Mouse (Mus musculus) embryonic facial prominence, embryonic 10.5 days (tissue): ENCODE data around the gene C130073F10Rik. TPM values are rescaled to one million over a fixed set of nuclear protein-coding genes. Genes with fewer than 3 reads are reported as not detected.
"Not testable (repeated sequence)": the region's sequence is repeated elsewhere in the genome, so short reads cannot be mapped to it uniquely, and the experiment has no call there.

ENCODE experiments used
- DNase-seq: peaks from one replicate; pipeline ENCODE4 v3.0.0-alpha.2; 2017; ENCODE audit warnings: low spot score
- H3K27ac ChIP-seq: fragments of 300-500 bp; sonication (generic); replicated peaks from 2 replicates; pipeline ENCODE4 v1.5.1; 2016; ENCODE audit warnings: mild to moderate bottlenecking
- H3K27me3 ChIP-seq: fragments of 300-500 bp; sonication (generic); replicated peaks from 2 replicates; pipeline ENCODE4 v1.6.1; 2016; ENCODE audit warnings: low read depth, mild to moderate bottlenecking; ENCODE audit not compliant: poor library complexity, severe bottlenecking
- H3K36me3 ChIP-seq: fragments of 300-500 bp; sonication (generic); replicated peaks from 2 replicates; pipeline ENCODE4 v1.6.1; 2016; ENCODE audit warnings: mild to moderate bottlenecking, moderate library complexity
- H3K4me1 ChIP-seq: fragments of 300-500 bp; sonication (generic); 2 replicates; pipeline ENCODE4 v1.6.1; 2016
- H3K4me3 ChIP-seq: fragments of 300-500 bp; sonication (generic); 2 replicates; pipeline ENCODE4 v1.5.1; 2016; ENCODE audit warnings: mild to moderate bottlenecking, moderate library complexity
- H3K9me3 ChIP-seq: fragments of 300-500 bp; sonication (generic); 2 replicates; pipeline ENCODE4 v1.6.1; 2016; ENCODE audit warnings: mild to moderate bottlenecking
- WGBS: fragments of 180-500 bp; shearing (Covaris S2); methylation state at CpG from one replicate; pipeline ENCODE4 v1.1.7; 2016; 5-methylcytosine and 5-hydroxymethylcytosine counted together
- polyA plus RNA-seq: library from polyadenylated mRNA; unstranded; fragments of >200 nt; fragmentation: Nextera tagmentation; extraction: Ambion mirVana; gene quantifications from 2 replicates; pipeline ENCODE4 v1.2.1, GENCODE M21; 2016

The C130073F10Rik gene
- not detected in 2 replicates for polyA plus RNA-seq

DNA sequence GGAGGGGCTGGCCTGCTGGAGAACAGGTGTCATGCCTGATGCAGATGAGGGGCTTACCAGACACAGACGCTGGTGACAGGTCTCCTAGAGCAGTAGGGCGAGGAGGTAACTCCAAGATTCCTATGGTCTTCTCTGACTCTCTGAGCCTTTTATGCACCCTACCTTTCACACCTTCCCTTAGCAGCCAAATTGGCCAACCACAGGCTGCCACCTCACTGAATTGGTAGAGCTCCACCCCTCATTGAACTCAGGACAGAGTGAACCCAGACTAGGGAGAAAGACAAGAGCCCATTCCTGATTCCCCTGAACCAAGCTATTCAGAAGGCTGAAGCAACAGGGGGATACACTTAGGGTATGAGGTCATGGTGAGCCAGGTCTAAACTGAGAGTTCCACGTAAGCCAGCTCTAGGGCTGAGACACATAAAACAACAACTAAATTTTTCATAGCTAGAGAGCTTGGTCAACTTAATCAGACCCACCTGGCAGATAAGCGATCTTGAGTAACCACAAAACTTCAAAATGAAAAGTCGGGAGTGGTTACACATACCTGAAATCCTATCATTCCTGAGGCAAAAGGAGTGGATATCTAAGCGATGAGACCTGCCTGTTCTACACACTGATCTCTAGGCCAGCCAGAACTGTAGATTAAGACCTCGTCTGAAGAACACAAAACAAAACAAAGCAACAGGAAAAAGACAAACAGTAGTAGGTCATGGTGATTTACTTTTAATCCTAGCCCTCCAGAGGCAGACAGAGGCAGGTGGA is at the start of gene C130073F10Rik:
C130073F10Rik (minus strand) TSS at position 134 of the 765 bp plus-strand sequence.
- 84% methylated on average over 7 of the region's 7 CpGs for WGBS
- H3K4me1 ChIP-seq: no peaks in the 10 kb centered on the region
- no peaks in the 10 kb centered on the region for H3K9me3 ChIP-seq
- no peak for DNase-seq
- H3K36me3 ChIP-seq: no peaks in the 10 kb centered on the region
- H3K27me3 ChIP-seq: no peaks in the 10 kb centered on the region
- no peak within 1 kb of the TSS for H3K27ac ChIP-seq
- H3K4me3 ChIP-seq: no peak within 1 kb of the TSS

DNA sequence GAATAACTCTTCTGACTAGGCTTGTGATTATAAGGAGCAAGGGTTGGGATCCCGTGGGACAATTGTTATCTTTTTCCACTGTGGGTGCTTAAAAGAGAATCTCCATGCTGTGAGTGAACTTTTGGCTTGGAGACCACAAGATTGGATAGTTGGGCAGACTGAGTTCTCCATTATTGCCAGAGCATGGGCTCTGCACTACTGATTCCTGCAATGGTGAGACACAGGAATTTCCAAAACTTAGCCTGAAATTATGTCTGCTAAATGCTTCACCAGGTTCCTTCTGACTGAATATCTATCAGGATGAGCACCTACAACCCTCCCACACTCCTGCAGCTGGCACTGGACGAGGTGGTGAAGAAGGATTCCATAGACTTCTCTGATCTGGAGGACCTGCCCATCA is 46.5 kb upstream of the C130073F10Rik start, which contains the start of gene Gm12794:
Gm12794 (plus strand) TSS at position 301 of the 400 bp plus-strand sequence.
- WGBS: 82% methylated on average over 2 of the region's 2 CpGs
- not testable (repeated sequence) for H3K4me3 ChIP-seq, H3K9me3 ChIP-seq, H3K36me3 ChIP-seq, DNase-seq, H3K27me3 ChIP-seq, H3K27ac ChIP-seq, H3K4me1 ChIP-seq

DNA sequence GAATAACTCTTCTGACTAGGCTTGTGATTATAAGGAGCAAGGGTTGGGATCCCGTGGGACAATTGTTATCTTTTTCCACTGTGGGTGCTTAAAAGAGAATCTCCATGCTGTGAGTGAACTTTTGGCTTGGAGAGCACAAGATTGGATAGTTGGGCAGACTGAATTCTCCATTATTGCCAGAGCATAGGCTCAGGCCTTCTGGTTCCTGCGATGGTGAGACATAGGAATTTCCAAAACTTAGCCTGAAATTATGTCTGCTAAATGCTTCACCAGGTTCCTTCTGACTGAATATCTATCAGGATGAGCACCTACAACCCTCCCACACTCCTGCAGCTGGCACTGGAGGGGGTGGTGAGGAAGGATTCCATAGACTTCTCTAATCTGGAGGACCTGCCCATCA is 15.2 kb upstream of the C130073F10Rik start, which contains the start of gene Gm12800:
Gm12800 (plus strand) TSS at position 301 of the 400 bp plus-strand sequence.
- 90% methylated on average over 2 of the region's 2 CpGs for WGBS
- H3K4me3 ChIP-seq, H3K27ac ChIP-seq, DNase-seq, H3K36me3 ChIP-seq, H3K27me3 ChIP-seq, H3K9me3 ChIP-seq, H3K4me1 ChIP-seq: not testable (repeated sequence)

DNA sequence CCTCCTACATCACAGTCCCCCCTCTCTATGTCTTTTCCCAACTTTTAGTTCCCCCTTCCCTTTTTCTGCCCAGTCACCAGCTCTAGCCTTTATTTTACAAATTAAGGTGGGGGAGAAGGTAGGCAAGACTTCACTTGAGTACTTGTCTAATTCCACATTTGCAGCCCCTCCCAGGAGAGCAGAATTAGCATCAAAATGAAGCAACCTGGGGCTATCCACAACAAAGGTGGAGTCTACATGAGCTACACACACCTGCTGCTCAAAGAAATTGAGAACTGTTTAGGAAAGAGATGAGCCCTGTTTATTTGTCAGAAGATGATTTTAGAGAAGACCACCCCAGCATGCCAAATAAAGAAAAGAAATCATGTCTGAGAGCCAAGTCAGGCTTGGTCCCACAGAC is 4.2 kb downstream of the C130073F10Rik start:
- no peak overlapping the region for H3K27ac ChIP-seq
- no peaks in the 10 kb centered on the region for H3K4me1 ChIP-seq
- H3K27me3 ChIP-seq: no peaks in the 10 kb centered on the region
- H3K9me3 ChIP-seq: no peaks in the 10 kb centered on the region
- DNase-seq: no peak
- no peak overlapping the region for H3K4me3 ChIP-seq
- H3K36me3 ChIP-seq: no peaks in the 10 kb centered on the region

DNA sequence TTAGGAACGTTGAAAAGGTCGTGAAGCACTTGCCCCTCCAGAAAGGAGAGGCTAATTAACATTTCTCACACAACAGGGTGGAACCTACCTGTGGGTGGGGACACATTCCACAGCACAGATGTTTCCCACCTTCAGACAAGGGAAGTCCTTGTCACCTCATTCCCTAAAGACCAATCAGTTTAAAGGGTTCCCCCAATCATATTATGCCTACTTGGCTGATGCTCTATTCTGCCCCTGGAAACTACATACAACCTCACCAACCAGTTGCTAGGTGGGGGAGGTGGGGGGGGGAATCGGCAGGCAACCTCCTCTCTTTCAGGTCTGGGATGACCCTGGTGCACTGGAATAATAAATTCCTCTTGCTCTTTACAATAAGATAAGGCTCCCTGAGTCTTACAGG is 9.9 kb downstream of the C130073F10Rik start:
- no peaks in the 10 kb centered on the region for H3K27me3 ChIP-seq
- H3K27ac ChIP-seq: no peak overlapping the region
- no peak overlapping the region for H3K4me3 ChIP-seq
- 0 out of 2 replicates have a peak, but pooled peaks cover 3% of the 10 kb centered on the region for H3K4me1 ChIP-seq
- H3K9me3 ChIP-seq: no peaks in the 10 kb centered on the region
- no peaks in the 10 kb centered on the region for H3K36me3 ChIP-seq
- WGBS: 46% methylated on average over 3 of the region's 3 CpGs
- no peak for DNase-seq

DNA sequence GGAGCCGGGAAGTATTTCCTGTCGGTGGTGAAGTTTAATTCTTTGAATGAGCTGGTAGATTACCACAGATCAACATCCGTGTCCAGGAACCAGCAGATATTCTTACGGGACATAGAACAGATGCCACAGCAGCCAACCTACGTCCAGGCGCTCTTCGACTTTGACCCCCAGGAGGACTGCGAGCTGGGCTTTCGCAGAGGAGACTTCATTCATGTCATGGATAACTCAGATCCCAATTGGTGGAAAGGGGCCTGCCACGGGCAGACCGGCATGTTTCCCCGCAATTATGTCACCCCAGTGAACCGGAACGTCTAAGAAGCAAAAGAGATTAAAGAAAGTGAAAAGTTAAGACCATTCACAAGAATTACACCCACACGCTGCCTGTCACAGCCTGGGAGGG is 17.9 kb downstream of the C130073F10Rik start:
- not testable (repeated sequence) for H3K36me3 ChIP-seq, H3K9me3 ChIP-seq, H3K27ac ChIP-seq, H3K4me3 ChIP-seq, H3K4me1 ChIP-seq, DNase-seq, H3K27me3 ChIP-seq
- WGBS: 86% methylated on average over 15 of the region's 15 CpGs

DNA sequence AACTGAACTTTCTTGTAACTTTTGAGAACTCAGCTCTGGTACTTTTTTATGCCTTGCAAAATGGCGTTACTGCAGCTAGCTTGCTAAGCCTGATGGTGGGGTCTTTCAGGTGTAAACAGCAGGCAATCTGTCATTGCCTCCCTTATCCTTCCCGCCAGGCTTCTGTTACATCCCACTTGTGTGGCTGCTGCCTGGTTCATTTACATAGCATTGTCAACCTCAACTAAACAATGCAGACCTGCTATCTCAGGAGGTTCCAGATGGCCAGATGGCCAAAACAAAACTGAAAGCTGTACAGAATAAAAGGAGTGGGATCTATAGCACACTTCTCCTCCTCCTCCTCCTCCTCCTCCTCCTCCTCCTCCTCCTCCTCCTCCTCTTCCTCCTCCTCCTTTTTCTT is 21.6 kb downstream of the C130073F10Rik start:
- H3K9me3 ChIP-seq, H3K27ac ChIP-seq, H3K4me3 ChIP-seq, H3K36me3 ChIP-seq, H3K27me3 ChIP-seq, DNase-seq, H3K4me1 ChIP-seq: not testable (repeated sequence)
- WGBS: 77% methylated on average over 2 of the region's 2 CpGs

DNA sequence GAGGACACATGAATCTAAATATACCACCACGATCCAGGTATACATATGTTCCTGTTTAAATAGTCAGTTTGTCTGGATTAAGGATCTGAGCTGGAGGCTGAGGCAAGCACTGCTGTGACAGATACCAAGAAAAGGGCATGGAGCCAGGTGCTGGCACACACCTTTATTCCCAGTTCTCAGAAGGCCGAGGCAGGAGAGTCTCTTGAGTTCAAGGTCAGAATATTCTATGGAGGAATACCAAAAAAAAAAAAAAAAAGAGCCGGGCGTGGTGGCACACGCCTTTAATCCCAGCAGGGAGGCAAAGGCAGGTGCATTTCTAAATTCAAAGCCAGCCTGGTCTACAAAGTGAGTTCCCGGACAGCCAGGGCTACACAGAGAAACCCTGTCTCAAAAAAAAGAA is 31.3 kb downstream of the C130073F10Rik start:
- DNase-seq: no peak
- 86% methylated on average over 6 of the region's 6 CpGs for WGBS
- H3K4me1 ChIP-seq: no peaks in the 10 kb centered on the region
- no peaks in the 10 kb centered on the region for H3K36me3 ChIP-seq
- no peak overlapping the region for H3K4me3 ChIP-seq
- no peaks in the 10 kb centered on the region for H3K9me3 ChIP-seq
- no peaks in the 10 kb centered on the region for H3K27me3 ChIP-seq
- no peak overlapping the region for H3K27ac ChIP-seq

DNA sequence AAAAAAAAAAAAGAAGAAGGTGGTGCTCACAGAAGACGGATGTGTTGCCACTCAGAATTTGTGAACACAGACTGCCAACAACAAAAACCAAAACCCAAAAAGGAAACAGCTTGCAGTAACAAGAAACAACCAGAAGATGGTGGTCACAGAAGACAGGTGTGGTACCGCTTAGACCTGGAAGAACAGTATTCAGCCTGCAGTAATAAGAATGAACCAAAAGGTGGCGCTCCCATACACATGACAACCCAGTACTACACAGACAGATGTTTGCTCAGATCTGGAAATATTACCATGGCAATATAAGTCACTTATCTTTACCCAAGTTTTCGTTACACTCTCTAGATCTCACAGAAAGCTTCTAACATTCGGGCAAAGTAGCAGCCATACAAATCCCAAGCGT is 32.7 kb downstream of the C130073F10Rik start:
- Histone ChIP-seq H3K36me3 (no peaks in the 10 kb centered on the region), H3K27ac (no peak overlapping the region), H3K4me1 (no peaks in the 10 kb centered on the region), H3K27me3 (no peaks in the 10 kb centered on the region), H3K9me3 (no peaks in the 10 kb centered on the region), H3K4me3 (no peak overlapping the region)
- WGBS: 47% methylated on average over 6 of the region's 6 CpGs
- DNase-seq: no peak

DNA sequence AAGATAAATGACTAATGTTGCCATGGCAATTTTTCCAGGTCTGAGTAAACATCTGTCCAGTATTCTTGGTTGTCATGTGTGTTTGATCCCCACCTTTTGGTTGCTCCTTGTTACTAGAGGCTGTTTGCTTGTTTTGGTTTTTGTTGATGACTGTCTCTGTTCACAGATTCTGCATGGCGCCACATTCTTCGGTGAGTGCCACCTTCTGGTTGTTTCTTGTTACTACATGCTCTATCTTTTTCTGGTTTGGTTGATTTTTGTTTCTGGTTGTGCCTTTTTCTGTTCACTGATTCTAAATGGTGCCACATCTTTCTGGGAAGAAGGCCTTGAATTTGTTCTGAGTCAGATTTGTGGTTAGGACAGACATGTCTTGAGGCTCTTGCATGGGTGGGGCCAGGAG is 42.7 kb downstream of the C130073F10Rik start:
- no peaks in the 10 kb centered on the region for H3K4me1 ChIP-seq
- H3K9me3 ChIP-seq: peaks cover 22% of the 10 kb centered on the region
- no peaks in the 10 kb centered on the region for H3K36me3 ChIP-seq
- no peak overlapping the region for H3K4me3 ChIP-seq
- no peaks in the 10 kb centered on the region for H3K27me3 ChIP-seq
- WGBS: 69% methylated on average over 2 of the region's 2 CpGs
- no peak overlapping the region for H3K27ac ChIP-seq
- DNase-seq: no peak

DNA sequence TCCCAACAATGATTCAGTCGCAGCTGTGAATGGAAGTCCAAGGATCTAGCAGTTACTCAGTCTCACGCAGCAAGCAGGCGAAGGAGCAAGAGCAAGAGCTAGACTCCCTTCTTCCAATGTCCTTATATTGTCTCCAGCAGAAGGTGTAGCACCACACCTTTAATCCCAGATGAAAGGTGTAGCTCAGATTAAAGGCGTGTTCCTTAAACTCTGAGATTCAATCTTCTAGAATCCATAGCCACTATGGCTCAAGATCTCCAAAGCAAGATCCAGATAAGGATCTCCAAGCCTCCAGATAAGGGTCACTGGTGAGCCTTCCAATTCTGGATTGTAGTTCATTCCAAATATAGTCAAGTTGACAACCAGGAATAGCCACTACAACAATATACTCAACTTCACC is 49.7 kb downstream of the C130073F10Rik start, which contains the start of gene B020004J07Rik:
B020004J07Rik (minus strand) TSS at position 101 of the 400 bp plus-strand sequence.
- 93% methylated on average over 4 of the region's 4 CpGs for WGBS
- not testable (repeated sequence) for H3K4me3 ChIP-seq, H3K36me3 ChIP-seq, H3K4me1 ChIP-seq, H3K9me3 ChIP-seq, DNase-seq, H3K27ac ChIP-seq, H3K27me3 ChIP-seq
